Mouse (Mus musculus) bone marrow macrophage, adult 2 months (primary cell): ENCODE measurements around the gene Rasgrp4.

Experiments
- CTCF ChIP-seq: IDR thresholded peaks from 2 replicates; pipeline ENCODE4 v1.5.1; 2012; ENCODE audit warnings: low read depth, mild to moderate bottlenecking, low read length, moderate library complexity
- POLR2A ChIP-seq: IDR thresholded peaks from 2 replicates; pipeline ENCODE4 v1.6.1; 2012; ENCODE audit warnings: mild to moderate bottlenecking, low read depth, low read length, borderline replicate concordance

DNA sequence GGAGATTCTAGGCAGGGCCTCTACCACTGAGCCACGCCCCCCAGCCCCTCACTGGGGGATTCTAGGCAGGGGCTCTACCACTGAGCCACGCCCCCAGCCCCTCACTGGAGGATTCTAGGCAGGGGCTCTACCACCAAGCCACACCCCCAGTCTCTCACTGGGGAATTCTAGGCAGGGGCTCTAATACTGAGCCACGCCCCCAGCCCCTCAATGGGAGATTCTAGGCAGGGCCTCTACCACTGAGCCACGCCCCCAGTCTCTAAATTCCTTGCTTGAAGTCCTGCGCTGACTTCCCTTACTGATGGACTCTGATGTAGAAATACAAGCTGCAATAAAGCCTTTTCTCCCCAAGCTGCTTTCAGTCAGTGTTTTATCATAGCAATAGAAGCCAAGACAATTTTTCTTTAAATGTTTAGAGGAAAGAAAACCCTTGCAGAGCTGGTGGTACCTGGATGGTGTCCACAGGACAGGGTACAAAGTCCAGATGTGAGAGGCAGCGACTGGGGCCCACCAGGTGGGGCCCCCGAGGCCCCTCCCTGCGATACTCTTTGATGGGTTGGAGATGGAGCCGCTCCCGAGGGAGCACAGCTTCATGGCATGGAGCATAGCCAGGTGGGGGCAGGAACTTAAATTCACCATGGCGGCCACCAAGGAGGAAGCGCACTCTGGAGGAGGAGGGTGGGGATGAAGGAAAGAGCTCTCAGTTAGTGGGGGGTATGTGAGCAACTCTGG lies 33.2 kb upstream of the Rasgrp4 start:
- TF ChIP-seq CTCF: no peak
- TF ChIP-seq POLR2A: no peak
